Mouse (Mus musculus) hindbrain, embryonic 11.5 days (tissue): ENCODE results near the gene Tnpo2. TPM values are rescaled to one million over a fixed set of nuclear protein-coding genes. Genes with fewer than 3 reads are reported as not detected.

Experiments
- ATAC-seq: fragments of 200-750 bp; cut with Nextera tagmentation; 2 replicates; pipeline ENCODE4 v1.8.0; 2017; ENCODE audit warnings: mild to moderate bottlenecking, moderate TSS enrichment, moderate library complexity; ENCODE audit not compliant: low FRiP score
- DNase-seq: peaks from one replicate; pipeline ENCODE4 v3.0.0-alpha.2; 2015; ENCODE audit warnings: low spot score
- H3K27ac ChIP-seq: fragments of 300-500 bp; sonication (generic); 2 replicates; pipeline ENCODE4 v1.5.1; 2014; ENCODE audit warnings: mild to moderate bottlenecking, low read depth, low read length
- H3K27me3 ChIP-seq: fragments of 300-500 bp; sonication (generic); 2 replicates; pipeline ENCODE4 v1.6.1; 2014; ENCODE audit warnings: mild to moderate bottlenecking, low read length, moderate library complexity, mixed read lengths; ENCODE audit not compliant: control insufficient read depth, insufficient read depth
- H3K36me3 ChIP-seq: fragments of 300-500 bp; sonication (generic); 2 replicates; pipeline ENCODE4 v1.6.1; 2014; ENCODE audit warnings: mild to moderate bottlenecking, low read length, moderate library complexity, mixed read lengths; ENCODE audit not compliant: control insufficient read depth, insufficient read depth
- H3K4me1 ChIP-seq: fragments of 300-500 bp; sonication (generic); replicated peaks from 2 replicates; pipeline ENCODE4 v1.6.1; 2014; ENCODE audit warnings: low read length, mixed read lengths; ENCODE audit not compliant: control insufficient read depth, insufficient read depth
- H3K4me2 ChIP-seq: fragments of 300-500 bp; sonication (generic); replicated peaks from 2 replicates; pipeline ENCODE4 v1.6.1; 2014; ENCODE audit warnings: mild to moderate bottlenecking, low read depth, low read length
- H3K4me3 ChIP-seq: fragments of 300-500 bp; sonication (generic); 2 replicates; pipeline ENCODE4 v1.5.1; 2014; ENCODE audit warnings: low read depth, low read length
- H3K9ac ChIP-seq: fragments of 300-500 bp; sonication (generic); 2 replicates; pipeline ENCODE4 v1.6.1; 2014; ENCODE audit warnings: low read depth, low read length
- H3K9me3 ChIP-seq: fragments of 300-500 bp; sonication (generic); 2 replicates; pipeline ENCODE4 v1.6.1; 2016; ENCODE audit warnings: low read length; ENCODE audit not compliant: control insufficient read depth
- WGBS: fragments of 180-500 bp; shearing (Covaris S2); extraction: QIAGEN DNeasy Blood & Tissue Kit; methylation state at CpG from one replicate; pipeline ENCODE4 v1.1.7; 2014; 5-methylcytosine and 5-hydroxymethylcytosine counted together
- polyA plus RNA-seq: library from polyadenylated mRNA; unstranded; fragments of >200 nt; fragmentation: Nextera tagmentation; extraction: Ambion mirVana; gene quantifications from 2 replicates; pipeline ENCODE4 v1.2.1, GENCODE M21; 2014

The Tnpo2 gene
- polyA plus RNA-seq, 1 experiment from 2014 or later = 24.6 TPM

GRCm38 (mm10) chr8:85095566-85095965, 58.9 kb downstream of the Tnpo2 start:
- H3K27me3 ChIP-seq = no peaks in the 10 kb centered on the region
- DNase-seq = no peak
- 94% methylated on average over 7 of the region's 7 CpGs for WGBS
- H3K4me1 ChIP-seq = no peaks in the 10 kb centered on the region
- H3K27ac ChIP-seq = no peak overlapping the region
- no peak overlapping the region for H3K4me2 ChIP-seq
- H3K9ac ChIP-seq = no peak overlapping the region
- H3K4me3 ChIP-seq = no peak overlapping the region
- no peaks in the 10 kb centered on the region for H3K9me3 ChIP-seq
- no peak for ATAC-seq
- H3K36me3 ChIP-seq = no peaks in the 10 kb centered on the region

- WGBS = 93% methylated on average over 16 of the region's 16 CpGs
- Histone ChIP-seq H3K4me3 (no peak overlapping the region), H3K4me2 (no peak overlapping the region), H3K27ac (no peak overlapping the region), H3K36me3 (no peaks in the 10 kb centered on the region), H3K9ac (no peak overlapping the region), H3K27me3 (no peaks in the 10 kb centered on the region), H3K4me1 (no peaks in the 10 kb centered on the region), H3K9me3 (no peaks in the 10 kb centered on the region)
- ATAC-seq (no peak), DNase-seq (no peak)
Observed at GRCm38 (mm10) chr8:85096196-85096595, 59.5 kb downstream of the Tnpo2 start.

DNA sequence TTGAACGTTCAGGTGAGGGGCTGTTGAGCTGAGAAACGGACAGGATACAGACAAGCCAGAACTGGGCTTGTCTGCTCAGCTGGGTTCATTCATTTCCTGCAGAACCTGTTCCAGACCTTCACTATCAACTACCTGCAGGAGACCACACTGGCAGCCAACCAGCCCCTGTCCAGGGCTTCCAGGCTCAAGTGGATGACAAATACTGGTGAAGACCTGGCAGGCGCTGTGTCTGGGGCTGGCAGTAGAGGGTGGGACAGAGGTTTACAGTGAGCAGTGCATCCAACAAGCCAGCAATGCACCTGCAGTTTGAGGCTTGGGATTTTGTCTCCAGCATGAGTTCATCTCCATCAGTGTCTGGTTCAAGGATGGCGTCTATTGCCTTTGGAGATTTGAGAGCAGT, 60.1 kb downstream of the Tnpo2 start:
- H3K4me3 ChIP-seq = no peak overlapping the region
- ATAC-seq (no peak), DNase-seq (no peak)
- H3K27me3 ChIP-seq = no peaks in the 10 kb centered on the region
- no peaks in the 10 kb centered on the region for H3K4me1 ChIP-seq
- H3K4me2 ChIP-seq = no peak overlapping the region
- no peaks in the 10 kb centered on the region for H3K9me3 ChIP-seq
- no peak overlapping the region for H3K27ac ChIP-seq
- WGBS = 91% methylated on average over 4 of the region's 4 CpGs
- H3K36me3 ChIP-seq = no peaks in the 10 kb centered on the region
- no peak overlapping the region for H3K9ac ChIP-seq

- Histone ChIP-seq H3K27ac (no peak overlapping the region), H3K4me1 (no peaks in the 10 kb centered on the region), H3K4me2 (no peak overlapping the region), H3K27me3 (no peaks in the 10 kb centered on the region), H3K4me3 (no peak overlapping the region), H3K9me3 (no peaks in the 10 kb centered on the region), H3K36me3 (no peaks in the 10 kb centered on the region), H3K9ac (no peak overlapping the region)
- no peak for ATAC-seq
- no peak for DNase-seq
- WGBS = 90% methylated on average over 4 of the region's 4 CpGs
Observed at GRCm38 (mm10) chr8:85100076-85100665, 63.5 kb downstream of the Tnpo2 start.

Other genes starting within 250 kb of the Tnpo2 start
- 2.4 and 3.0 TPM in 2 replicates for gene Nfix, start 236.6 kb upstream of the Tnpo2 start, polyA plus RNA-seq
- gene Dand5, start 214.1 kb upstream of the Tnpo2 start, polyA plus RNA-seq = 6.2 and 7.1 TPM in 2 replicates
- gene Gadd45gip1, start 205.4 kb upstream of the Tnpo2 start, polyA plus RNA-seq = 36.0 and 37.2 TPM in 2 replicates
- 88.6 and 91.3 TPM in 2 replicates for gene Rad23a, start 196.2 kb upstream of the Tnpo2 start, polyA plus RNA-seq
- 837 and 845 TPM in 2 replicates for gene Calr, start 190.0 kb upstream of the Tnpo2 start, polyA plus RNA-seq
- gene Farsa, start 179.9 kb upstream of the Tnpo2 start, polyA plus RNA-seq = 89.6 and 91.4 TPM in 2 replicates
- gene Syce2, start 164.8 kb upstream of the Tnpo2 start, polyA plus RNA-seq = 51.1 and 57.8 TPM in 2 replicates
- 29.2 and 30.5 TPM in 2 replicates for gene Gcdh, start 143.0 kb upstream of the Tnpo2 start, polyA plus RNA-seq
- gene Klf1, start 135.0 kb upstream of the Tnpo2 start, polyA plus RNA-seq = 12.0 and 14.8 TPM in 2 replicates
- gene Dnase2a, start 128.4 kb upstream of the Tnpo2 start, polyA plus RNA-seq = 5.8 and 6.4 TPM in 2 replicates
- gene Mast1, start 99.6 kb upstream of the Tnpo2 start, polyA plus RNA-seq = 10.2 and 11.4 TPM in 2 replicates
- gene Rtbdn, start 89.9 kb upstream of the Tnpo2 start, polyA plus RNA-seq = 0.14 TPM in 1 of 2 replicates, not detected in the other
- not detected in 2 replicates for gene Gm49661, start 67.5 kb upstream of the Tnpo2 start, polyA plus RNA-seq
- gene Prdx2, start 67.3 kb upstream of the Tnpo2 start, polyA plus RNA-seq = 1,367 and 1,409 TPM in 2 replicates
- 98.5 and 104 TPM in 2 replicates for gene Rnaseh2a, start 67.1 kb upstream of the Tnpo2 start, polyA plus RNA-seq
- 6.2 and 6.4 TPM in 2 replicates for gene Junb, start 58.2 kb upstream of the Tnpo2 start, polyA plus RNA-seq
- 9.5 and 10.3 TPM in 2 replicates for gene Hook2, start 46.3 kb upstream of the Tnpo2 start, polyA plus RNA-seq
- not detected in 2 replicates for gene Best2, start 22.4 kb upstream of the Tnpo2 start, polyA plus RNA-seq
- 134 TPM in 2 replicates for gene Asna1, start 11.6 kb upstream of the Tnpo2 start, polyA plus RNA-seq
- 180 and 186 TPM in 2 replicates for gene Trir, start 10.1 kb upstream of the Tnpo2 start, polyA plus RNA-seq
- 27.2 and 27.4 TPM in 2 replicates for gene Fbxw9, start 23.1 kb downstream of the Tnpo2 start, polyA plus RNA-seq
- gene Gm5741, start 31.1 kb downstream of the Tnpo2 start, polyA plus RNA-seq = not detected in 2 replicates
- gene Dhps, start 34.8 kb downstream of the Tnpo2 start, polyA plus RNA-seq = 66.4 and 67.8 TPM in 2 replicates
- gene Wdr83os, start 43.8 kb downstream of the Tnpo2 start, polyA plus RNA-seq = 116 and 123 TPM in 2 replicates
- gene Wdr83, start 44.4 kb downstream of the Tnpo2 start, polyA plus RNA-seq = 52.6 and 55.9 TPM in 2 replicates
- 16.7 and 16.9 TPM in 2 replicates for gene Man2b1, start 46.4 kb downstream of the Tnpo2 start, polyA plus RNA-seq
- 1.0 and 1.2 TPM in 2 replicates for gene Zfp791, start 86.2 kb downstream of the Tnpo2 start, polyA plus RNA-seq
- not detected in 2 replicates for gene Cks1brt, start 115.0 kb downstream of the Tnpo2 start, polyA plus RNA-seq
- gene Olfr371, start 189.1 kb downstream of the Tnpo2 start, polyA plus RNA-seq = not detected in 2 replicates